Mouse (Mus musculus) MN1 (cell line): ENCODE results near the gene Als2cl.

Source experiments
- DNase-seq: peaks from one replicate; pipeline ENCODE4 v3.0.0-alpha.2; 2016; ENCODE audit warnings: low spot score

Gene Als2cl

GRCm38 (mm10) chr9:110880772-110881171 is 1.1 kb downstream of the Als2cl start:
- DNase-seq: no peak

DNA sequence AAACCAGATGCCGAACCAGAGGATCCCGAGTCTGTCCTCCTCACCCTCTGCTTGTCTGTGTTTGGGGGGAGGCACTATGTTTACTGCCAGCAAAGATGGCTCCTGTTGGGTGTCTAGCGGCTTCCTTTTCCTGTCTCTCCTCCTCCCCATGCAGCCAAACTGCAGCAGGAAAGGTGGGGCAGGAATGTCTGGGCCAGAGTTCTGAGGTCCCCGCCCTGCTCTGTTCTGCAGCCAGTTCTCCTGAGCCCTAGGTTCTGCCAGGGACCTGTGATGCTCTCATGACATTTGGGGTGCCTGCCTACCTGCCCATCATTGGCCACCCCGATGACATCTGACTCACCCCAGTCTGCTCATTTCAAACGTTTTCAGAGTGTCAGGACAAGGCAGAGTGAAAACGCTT is 2.3 kb downstream of the Als2cl start:
- no peak for DNase-seq

- peak; percentile 39 for DNase-seq
These were observed 8.0 kb downstream of the Als2cl start for GRCm38 (mm10) chr9:110887388-110888303.

GRCm38 (mm10) chr9:110888935-110889334 is 9.3 kb downstream of the Als2cl start:
- no peak for DNase-seq

DNA sequence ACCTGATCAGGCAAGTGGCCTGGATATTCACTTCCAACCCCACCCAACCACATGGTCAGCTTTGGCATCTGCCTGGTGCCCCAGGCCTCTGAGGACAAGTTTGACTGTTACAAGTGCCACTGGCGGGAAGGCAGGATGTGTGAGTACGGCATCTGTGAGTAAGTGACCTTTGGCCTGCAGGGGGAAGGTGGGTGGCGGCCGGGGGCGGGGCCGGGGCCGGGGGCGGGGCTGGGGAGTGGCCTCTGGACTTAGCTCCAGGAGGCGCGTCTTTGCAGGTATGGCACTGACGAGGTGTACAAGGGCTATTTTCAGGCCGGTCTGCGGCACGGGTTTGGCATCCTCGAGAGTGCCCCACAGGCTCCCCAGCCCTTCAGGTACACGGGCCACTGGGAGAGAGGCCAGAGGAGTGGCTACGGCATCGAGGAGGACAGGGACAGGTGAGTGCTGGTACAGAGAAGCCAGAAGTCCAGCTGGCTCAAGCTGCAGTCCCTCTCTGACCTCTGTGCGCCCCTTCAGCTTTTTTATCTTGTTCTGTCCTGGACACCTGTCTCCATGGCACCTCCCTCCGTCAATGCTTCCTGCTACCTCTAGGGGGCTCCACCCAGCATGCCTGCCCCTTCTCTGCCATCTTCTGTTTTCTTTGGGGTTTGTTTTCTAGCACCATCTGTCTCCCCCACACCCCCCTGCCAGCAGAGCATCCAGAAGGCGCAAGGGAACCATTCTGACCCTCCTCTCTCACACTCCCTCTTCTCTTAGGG is 10.5 kb downstream of the Als2cl start:
- no peak for DNase-seq

DNA sequence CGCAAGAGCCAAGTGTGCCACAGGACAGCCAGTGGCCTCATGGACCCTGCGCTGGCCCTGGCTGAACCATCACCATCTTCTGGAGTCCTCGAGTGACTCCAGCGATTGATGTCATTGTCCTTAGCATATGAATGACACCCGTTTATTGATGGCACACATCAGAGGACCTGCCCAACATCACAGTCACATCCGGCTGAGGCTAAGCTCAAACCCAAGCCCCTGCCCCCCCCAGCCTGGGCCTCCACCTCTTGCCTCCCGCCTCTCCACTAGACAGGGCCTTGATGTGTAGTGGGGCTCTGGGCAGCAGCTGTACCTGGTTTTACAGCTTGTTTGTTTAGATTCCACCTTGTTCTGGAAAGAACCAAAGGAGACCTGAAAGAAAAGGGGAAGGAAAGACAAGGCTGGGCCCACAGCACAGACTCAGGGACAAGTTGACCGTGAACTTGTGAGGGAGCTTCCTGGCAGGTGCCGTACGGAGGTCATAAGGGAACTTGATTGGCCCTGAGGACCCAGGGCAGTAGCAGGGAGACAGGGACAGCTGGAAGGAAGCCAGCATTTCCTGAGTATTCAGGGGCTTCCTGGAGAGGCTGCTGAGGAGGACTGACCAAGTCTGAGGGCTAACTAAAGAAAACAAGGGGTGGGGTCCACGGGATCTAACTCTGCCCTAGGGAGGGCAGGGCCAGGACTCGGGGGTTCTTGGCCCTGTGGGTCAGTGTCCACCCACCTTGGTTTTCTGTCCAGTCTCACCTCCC is 11.6 kb downstream of the Als2cl start:
- no peak for DNase-seq

DNA sequence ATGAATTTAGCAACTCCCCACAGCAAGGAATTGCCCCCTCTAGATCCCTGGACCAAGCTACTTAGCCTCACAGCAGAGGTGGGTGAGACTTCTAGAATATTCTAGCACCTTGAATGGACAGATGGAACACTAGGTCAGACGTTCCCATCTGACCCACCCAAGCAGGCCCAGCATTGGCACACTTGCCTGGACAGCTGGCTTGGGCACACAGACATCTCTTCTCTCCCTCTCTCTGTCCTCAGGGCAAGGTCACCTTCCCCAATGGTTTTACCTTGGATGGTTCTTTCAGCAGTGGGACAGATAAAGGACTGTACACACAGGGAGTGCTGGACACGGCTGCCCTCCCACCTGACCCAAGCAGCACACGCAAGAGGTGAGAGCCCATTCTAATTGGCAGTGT is 12.9 kb downstream of the Als2cl start:
- DNase-seq: no peak

GRCm38 (mm10) chr9:110893429-110893828 is 13.8 kb downstream of the Als2cl start:
- no peak for DNase-seq

DNA sequence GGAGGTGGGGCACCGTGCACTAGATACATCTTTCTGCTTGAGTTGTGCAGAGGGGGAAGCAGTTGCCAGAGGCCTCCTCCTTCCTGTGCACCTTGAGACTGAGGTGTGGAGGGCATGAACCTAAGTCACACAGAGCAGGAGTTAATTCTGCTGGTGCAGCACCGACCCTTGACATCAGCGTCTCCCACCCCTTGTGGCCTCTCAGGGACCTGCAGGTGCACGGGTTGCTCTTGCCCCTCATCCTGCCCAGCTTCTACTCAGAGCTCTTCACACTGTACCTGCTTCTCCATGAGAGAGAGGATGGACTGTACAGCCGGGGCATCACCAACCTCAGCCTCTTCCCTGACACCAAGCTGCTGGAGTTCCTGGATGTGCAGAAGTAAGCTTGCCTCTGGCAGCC is 15.8 kb downstream of the Als2cl start:
- no peak for DNase-seq

DNA sequence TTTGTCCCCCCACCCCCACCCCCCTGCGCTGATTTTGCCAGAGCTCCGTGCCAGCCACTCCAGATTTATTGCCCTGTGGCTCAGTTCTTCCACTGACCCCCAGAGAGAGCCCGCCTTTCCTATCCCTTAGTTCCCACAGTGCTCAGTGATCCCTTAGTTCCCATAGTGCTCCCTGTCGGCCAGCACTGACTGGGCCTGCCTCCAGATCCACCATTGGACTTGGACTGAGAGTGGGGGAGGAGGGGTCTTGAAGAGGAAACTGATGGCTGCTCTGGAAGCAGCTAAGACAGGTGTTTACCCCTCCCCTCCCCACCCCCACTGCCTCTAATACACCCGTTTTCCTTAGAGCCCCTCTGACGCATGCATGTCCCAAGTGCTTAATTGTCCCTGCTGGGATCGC is 16.3 kb downstream of the Als2cl start:
- DNase-seq: no peak

DNA sequence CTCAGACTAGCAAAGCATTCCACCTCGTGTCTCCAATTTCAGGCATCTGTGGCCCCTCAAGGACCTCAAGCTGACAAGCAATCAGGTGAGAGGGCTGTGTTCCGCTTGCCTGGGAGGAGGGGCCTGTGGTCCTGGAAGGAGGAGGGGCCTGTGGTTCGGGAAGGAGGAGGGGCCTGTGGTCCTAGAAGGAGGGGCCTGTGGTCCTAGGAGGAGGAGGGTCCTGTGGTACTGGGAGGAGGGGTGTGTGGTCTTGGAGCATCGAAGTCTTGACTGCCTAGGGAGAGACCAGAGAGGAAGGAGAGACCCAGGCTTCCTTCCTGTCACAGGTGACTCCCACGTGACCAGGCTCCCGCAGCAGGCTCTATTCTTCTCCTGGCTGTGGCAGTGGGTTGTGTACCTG is 16.9 kb downstream of the Als2cl start:
- DNase-seq: no peak

GRCm38 (mm10) chr9:110899451-110900008 is 19.9 kb downstream of the Als2cl start:
- no peak for DNase-seq

DNA sequence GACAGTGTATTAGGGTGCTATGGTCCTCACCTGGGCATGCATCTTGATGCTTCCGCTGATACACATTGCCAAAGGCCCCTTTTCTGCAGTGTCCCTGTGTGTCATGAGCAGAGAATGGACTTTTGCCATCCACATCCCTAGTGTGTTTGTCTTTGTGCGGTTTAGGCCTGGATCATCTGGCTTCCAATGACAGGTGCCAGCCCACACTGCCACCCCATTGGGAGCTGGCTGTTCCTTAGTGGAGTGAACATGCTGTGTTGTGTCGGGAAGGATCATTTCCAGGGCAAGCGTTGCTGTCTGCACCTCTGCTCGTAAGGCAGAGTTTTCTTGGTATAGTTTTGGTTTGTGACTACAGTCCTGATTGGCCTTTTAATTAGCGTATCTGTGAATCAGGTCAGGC is 21.5 kb downstream of the Als2cl start:
- no peak for DNase-seq

DNA sequence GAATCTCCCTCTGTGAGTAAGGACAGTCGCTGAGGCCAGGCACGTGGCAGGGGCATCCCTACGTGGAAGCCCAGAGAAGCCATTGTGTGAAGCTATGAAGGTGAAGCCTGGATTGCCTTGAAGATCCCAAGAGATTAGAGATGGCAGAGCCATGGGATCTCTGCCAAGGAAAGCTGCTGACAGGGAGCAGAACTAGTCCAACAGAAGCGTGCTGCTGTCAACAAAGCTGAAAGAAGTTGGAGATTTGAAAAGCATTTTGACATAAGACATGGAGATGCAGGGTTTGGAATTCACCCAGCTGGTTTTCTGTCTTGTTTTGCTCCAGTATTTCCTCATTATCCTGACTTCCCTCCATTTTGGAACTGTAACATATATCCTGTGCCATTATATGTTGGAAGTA is 22.6 kb downstream of the Als2cl start:
- peak; percentile 60 for DNase-seq

DNA sequence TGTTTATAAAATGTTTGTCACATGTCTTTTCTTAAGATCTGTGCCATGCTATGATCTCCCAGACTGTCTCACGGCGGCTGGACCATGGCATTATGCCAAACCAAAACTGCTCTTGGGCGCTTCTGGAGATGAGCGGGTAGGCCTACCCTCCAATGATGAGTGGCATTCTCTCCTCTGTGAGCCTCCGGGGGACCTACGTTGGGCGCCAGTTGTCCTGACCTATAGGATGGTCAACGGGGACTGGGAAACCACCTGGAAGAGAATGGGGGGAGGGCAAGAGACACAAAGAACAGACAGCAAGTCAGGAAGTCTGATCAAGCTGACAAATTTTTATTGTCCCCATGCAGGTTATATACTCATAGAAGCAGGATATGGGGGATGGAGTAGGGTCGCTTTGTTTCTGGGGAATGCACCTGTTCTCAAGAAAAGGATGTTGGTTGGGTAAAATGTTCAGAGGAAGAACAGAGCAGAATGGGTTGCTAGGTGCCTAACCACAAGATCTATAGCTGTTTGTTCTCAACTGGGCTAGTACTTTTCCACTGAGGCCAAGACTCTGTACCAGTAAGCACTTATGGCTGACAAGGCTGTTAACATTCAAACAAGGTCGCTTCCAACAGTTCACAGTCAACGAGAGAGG is 27.6 kb downstream of the Als2cl start:
- DNase-seq: no peak

DNA sequence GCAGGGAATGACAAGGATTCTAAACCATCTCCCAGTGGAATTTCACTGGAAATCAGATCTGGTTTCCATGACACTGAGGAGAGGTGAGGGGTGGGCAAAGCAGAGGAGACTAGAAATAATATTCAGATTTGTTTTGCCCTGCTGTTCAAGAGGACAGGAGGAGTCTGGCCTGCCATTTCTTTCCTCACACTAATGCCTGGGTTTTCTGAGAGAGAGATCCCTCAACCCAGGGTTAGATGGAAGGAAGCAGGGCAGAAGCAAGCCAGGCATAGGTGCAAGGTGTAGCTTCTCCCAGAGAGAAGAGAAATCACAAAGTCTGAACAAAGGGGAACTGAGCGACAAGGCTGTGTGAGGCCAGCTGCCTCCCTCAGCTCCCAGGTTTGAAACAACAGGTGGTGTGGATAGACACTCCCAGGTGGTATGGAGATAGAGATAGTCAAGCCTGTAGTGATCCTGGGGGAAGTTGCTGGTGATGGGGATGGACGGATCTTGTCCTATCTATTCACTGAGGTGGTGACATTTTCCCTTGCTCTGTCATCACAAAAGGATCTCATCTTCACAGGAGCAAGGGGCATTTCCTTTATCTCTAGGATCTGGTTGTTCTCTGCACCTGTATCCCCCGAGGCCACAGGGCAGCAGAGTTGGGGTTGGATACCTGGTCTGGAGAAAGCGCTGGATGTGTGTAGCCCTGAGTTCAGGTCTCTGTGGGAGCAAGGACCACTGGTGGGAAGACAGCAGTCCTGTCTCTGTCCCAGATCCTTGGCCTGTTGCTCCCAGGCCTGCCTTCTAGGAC is 28.4 kb downstream of the Als2cl start:
- no peak for DNase-seq

GRCm38 (mm10) chr9:110908631-110909016 is 29.0 kb downstream of the Als2cl start:
- no peak for DNase-seq

- DNase-seq: no peak
These were observed 29.8 kb downstream of the Als2cl start for GRCm38 (mm10) chr9:110909371-110909967.

DNA sequence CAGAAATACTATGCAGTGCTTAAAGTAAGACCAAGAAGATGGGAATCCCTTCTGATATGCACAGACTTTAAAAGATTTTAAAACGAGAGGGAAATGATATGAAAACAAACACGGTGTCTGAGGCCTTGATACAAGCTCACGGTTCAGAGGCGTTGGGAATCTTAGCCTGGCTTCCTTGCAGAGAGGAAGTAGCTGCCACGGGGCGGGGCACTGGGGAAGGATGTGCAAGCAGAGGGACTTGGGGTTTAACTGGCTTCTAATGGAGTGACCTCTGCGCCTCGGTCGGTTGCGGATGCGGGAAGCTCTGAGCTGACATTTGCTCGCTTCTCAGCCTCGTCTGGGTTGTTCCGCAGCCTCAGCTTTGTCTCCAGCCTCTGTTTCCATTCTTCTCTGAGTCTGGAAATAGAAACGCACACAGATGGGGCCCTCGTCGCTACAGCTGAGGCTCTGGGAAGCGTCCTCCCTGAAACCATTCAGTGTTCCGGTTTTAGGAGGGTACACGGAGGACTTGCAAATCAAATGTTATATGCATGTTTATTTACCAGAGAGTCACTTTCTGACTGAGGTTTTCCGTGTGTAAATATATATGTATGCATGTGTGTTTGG is 35.1 kb downstream of the Als2cl start:
- DNase-seq: no peak

- no peak for DNase-seq
These were observed 35.8 kb downstream of the Als2cl start for GRCm38 (mm10) chr9:110915466-110915865.
